Mouse (Mus musculus): ENCODE data around the gene Eda. TPM values are rescaled to one million over a fixed set of nuclear protein-coding genes. Genes with fewer than 3 reads are reported as not detected.

The Eda gene
- total RNA-seq (2018; cell fraction: chromatin; rRNA removed) = under 1 TPM in 1 of 26 experiments, not detected in 25; 0.25 TPM
- total RNA-seq (2018; cell fraction: cytosol; rRNA removed) = under 1 TPM in 1 of 26 experiments, not detected in 25; under 0.01 TPM
- total RNA-seq (2018; cell fraction: nucleus; rRNA removed) = under 1 TPM in 1 of 26 experiments, not detected in 25; 0.17 TPM
- polyA plus RNA-seq (2018) = not detected in 3 replicates

DNA sequence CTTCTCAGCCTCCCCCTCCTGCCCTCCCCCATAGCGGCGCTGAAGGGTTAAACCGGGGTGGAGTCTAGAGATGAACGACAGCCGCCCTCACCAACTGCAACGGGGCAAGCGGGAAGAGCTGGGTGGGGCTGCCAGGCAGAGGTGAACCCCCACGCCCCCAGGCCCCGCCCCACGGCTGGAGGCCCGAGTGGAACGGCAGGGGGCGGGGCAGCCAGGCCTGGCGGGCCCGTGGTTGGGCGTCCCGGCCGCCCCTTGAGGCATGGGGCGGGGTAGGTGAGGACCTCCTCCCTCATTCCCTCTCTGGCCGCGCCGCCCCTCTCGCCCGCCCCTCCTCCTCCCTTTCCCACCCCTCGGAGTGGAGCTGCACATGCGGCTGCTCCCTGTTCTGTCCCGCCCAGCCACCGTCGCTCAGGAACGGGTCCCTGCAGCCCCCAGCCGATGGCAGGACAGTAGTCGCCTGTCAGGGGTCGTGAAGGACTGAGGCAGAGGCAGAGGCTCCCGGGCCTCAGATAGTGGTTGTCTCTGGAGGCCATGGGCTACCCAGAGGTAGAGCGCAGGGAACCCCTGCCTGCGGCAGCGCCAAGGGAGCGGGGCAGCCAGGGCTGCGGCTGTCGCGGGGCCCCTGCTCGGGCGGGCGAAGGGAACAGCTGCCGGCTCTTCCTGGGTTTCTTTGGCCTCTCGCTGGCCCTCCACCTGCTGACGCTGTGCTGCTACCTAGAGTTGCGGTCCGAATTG, at the start of gene Eda:
Gene Eda, plus strand, starts transcription at position 357 of the 735 bp plus-strand sequence.
- Histone ChIP-seq H3K79me2 (ENCODE audit: inconsistent target) (no peaks in the 10 kb centered on the region), H3K4me3 (ENCODE audit: inconsistent target) (no peak within 1 kb of the TSS), H3K36me3 (ENCODE audit: inconsistent target) (no peaks in the 10 kb centered on the region), H3K27ac (no peak within 1 kb of the TSS)
- WGBS (ENCODE audit: missing documents) = 14% methylated on average over 43 of the region's 49 CpGs

- no peaks in the 10 kb centered on the region for H3K36me3 ChIP-seq (ENCODE audit: inconsistent target)
- no peaks in the 10 kb centered on the region for H3K79me2 ChIP-seq (ENCODE audit: inconsistent target)
- 89% methylated on average over 4 of the region's 4 CpGs for WGBS (ENCODE audit: missing documents)
- H3K27ac ChIP-seq = no peak overlapping the region
- H3K4me3 ChIP-seq (ENCODE audit: inconsistent target) = no peak overlapping the region
These were observed 14.4 kb upstream of the Eda start for GRCm38 (mm10) chrX:99961002-99961401.

DNA sequence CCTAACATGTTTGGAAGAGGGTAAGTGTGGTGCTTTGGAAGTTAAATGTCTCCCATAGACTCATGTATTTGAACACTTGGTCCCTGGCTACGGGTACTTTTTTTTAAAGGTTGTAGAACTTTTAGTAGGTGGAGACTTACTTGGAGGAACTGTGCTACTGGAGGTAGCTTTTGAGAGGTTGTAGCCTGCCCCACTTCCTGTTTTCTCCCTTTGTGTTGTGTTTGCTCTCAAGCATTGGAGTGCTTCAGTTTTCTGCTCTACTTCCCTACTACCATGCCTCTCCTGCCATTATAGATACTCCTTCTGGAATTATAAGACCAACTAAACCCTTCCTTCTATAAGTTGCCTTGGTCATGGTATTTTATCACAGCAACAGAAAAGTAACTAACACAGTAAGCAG, 5.3 kb upstream of the Eda start:
- Histone ChIP-seq H3K79me2 (ENCODE audit: inconsistent target) (no peaks in the 10 kb centered on the region), H3K27ac (no peak overlapping the region), H3K36me3 (ENCODE audit: inconsistent target) (no peaks in the 10 kb centered on the region), H3K4me3 (ENCODE audit: inconsistent target) (no peak overlapping the region)
- WGBS (ENCODE audit: missing documents) = 38% methylated on average over 1 of the region's 1 CpGs

DNA sequence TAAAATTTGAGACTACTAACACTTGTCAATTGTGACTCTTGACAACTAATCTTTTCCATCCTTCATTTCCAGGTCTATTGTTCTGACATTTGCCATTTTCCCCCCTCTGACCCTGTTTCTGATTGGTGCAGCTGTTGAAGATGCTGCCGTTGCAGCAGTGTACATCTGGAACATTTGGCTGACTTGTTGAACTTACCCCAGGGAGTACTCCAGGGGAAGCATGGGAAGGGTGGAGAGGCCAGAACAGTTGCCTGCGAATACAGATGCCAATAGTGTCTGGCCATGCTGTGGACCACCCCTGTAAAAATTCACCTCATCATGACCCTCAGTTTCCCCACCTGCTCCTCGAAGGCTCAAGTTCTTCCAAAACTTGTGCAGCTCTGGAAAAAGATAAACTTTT, 1.0 kb upstream of the Eda start:
- WGBS (ENCODE audit: missing documents) = 80% methylated on average over 3 of the region's 3 CpGs
- Histone ChIP-seq H3K79me2 (ENCODE audit: inconsistent target) (no peaks in the 10 kb centered on the region), H3K4me3 (ENCODE audit: inconsistent target) (no peak overlapping the region), H3K36me3 (ENCODE audit: inconsistent target) (no peaks in the 10 kb centered on the region), H3K27ac (no peak overlapping the region)

DNA sequence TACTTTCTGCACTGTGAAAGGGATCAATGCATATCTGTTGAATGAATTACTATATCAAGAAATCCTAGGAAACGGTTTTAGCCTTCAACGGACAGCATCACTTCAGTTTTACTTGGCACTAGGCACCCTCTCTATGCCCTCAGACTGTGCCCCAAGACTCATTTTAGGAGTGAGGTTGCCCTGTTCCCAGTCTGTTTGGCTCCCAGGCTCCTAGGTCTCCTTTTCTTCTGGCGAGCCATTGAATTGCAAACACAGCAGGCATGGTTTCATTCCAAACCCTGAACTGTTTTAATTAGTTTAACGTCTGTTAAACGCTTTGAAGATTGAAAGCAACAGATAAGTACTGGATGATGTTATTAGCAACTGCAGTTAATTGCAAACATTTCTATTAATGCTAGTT, 603 bp upstream of the Eda start:
- no peaks in the 10 kb centered on the region for H3K36me3 ChIP-seq (ENCODE audit: inconsistent target)
- H3K79me2 ChIP-seq (ENCODE audit: inconsistent target) = no peaks in the 10 kb centered on the region
- no peak overlapping the region for H3K4me3 ChIP-seq (ENCODE audit: inconsistent target)
- H3K27ac ChIP-seq = no peak overlapping the region
- 36% methylated on average over 5 of the region's 5 CpGs for WGBS (ENCODE audit: missing documents)

DNA sequence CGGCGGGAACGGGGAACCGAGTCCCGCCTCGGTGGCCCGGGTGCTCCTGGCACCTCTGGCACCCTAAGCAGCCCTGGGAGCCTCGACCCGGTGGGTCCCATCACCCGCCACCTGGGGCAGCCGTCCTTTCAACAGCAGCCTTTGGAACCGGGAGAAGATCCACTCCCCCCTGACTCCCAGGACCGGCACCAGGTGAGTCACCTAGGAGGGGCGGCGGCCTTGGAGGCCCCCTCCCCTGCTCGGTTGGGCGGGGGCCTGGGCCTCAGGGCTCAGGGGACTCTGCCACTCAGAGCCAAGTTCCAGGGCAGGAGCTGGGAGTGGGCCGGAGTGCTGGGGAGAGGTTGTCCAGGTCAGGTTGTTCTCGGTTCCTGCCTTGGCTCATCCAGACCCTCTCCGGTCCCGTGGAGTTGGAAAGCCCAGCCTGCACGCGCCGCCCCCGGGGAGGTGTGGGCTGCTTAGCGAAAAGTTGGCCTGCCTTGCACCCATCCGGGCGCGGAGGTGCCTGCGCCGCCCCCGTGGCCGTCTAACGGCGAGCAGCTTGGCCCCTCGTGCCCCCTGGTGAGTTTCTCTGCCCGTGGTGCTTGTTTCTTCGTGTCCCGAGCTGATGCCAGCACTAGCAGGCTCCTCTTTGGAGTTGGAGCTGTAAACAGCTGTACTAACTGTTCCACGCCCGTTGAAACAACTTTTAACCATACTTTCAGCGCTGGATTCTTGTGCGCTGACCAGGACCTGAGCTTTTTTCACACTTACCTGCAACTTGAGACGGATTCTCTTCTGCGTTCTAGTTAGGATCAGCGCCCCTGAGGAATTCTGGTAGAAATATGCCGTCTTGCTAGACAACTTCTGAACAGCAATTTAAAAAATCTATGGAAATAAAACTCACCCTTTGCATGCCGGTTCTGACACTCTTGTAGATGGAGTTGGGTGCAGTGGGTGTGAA, 849 bp downstream of the Eda start:
- no peaks in the 10 kb centered on the region for H3K36me3 ChIP-seq (ENCODE audit: inconsistent target)
- H3K79me2 ChIP-seq (ENCODE audit: inconsistent target) = no peaks in the 10 kb centered on the region
- 16% methylated on average over 48 of the region's 48 CpGs for WGBS (ENCODE audit: missing documents)
- no peak overlapping the region for H3K27ac ChIP-seq
- no peak overlapping the region for H3K4me3 ChIP-seq (ENCODE audit: inconsistent target)

GRCm38 (mm10) chrX:99978354-99978753, 2.9 kb downstream of the Eda start:
- H3K79me2 ChIP-seq (ENCODE audit: inconsistent target) = no peaks in the 10 kb centered on the region
- 23% methylated on average over 2 of the region's 2 CpGs for WGBS (ENCODE audit: missing documents)

GRCm38 (mm10) chrX:99993434-99993833, 18.0 kb downstream of the Eda start:
- 100% methylated on average over 1 of the region's 1 CpGs for WGBS (ENCODE audit: missing documents)
- H3K36me3 ChIP-seq (ENCODE audit: inconsistent target) = no peaks in the 10 kb centered on the region
- H3K4me3 ChIP-seq (ENCODE audit: inconsistent target) = no peak overlapping the region
- no peak overlapping the region for H3K27ac ChIP-seq
- H3K79me2 ChIP-seq (ENCODE audit: inconsistent target) = no peaks in the 10 kb centered on the region

More at GRCm38 (mm10) chrX:99978354-99978753, 2.9 kb downstream of the Eda start:
- H3K27ac ChIP-seq = no peak overlapping the region
- H3K4me3 ChIP-seq (ENCODE audit: inconsistent target) = no peak overlapping the region
- H3K36me3 ChIP-seq (ENCODE audit: inconsistent target) = no peaks in the 10 kb centered on the region

DNA sequence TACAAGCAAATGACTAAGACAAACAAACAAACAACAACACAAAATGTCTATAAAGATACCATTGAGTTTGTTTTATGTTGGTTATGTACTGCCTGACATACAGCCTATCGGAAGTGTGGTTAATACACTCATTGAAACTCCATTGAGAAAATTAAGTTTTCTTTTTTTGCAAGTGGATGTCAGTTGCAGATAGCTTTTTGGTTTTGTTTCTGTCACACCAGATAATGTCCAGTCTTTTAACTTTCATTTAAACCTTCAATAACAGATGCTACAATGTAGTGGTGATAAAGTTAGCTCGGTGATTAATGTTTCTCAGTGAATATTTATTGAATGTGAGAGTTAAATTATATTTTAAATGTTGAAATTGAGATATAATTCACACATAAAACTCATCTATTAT, 23.9 kb downstream of the Eda start:
- Histone ChIP-seq H3K36me3 (ENCODE audit: inconsistent target) (no peaks in the 10 kb centered on the region), H3K27ac (no peak overlapping the region), H3K4me3 (ENCODE audit: inconsistent target) (no peak overlapping the region), H3K79me2 (ENCODE audit: inconsistent target) (no peaks in the 10 kb centered on the region)
- WGBS (ENCODE audit: missing documents) = 95% methylated on average over 2 of the region's 2 CpGs

GRCm38 (mm10) chrX:100118362-100118761, 143.0 kb downstream of the Eda start:
- WGBS (ENCODE audit: missing documents) = 13% methylated on average over 1 of the region's 1 CpGs
- H3K4me3 ChIP-seq (ENCODE audit: inconsistent target) = no peak overlapping the region
- H3K79me2 ChIP-seq (ENCODE audit: inconsistent target) = no peaks in the 10 kb centered on the region

GRCm38 (mm10) chrX:100195286-100195685, 219.9 kb downstream of the Eda start:
- H3K4me3 ChIP-seq (ENCODE audit: inconsistent target) = no peak overlapping the region
- H3K36me3 ChIP-seq (ENCODE audit: inconsistent target) = no peaks in the 10 kb centered on the region
- H3K79me2 ChIP-seq (ENCODE audit: inconsistent target) = no peaks in the 10 kb centered on the region
- WGBS (ENCODE audit: missing documents) = 67% methylated on average over 2 of the region's 2 CpGs
- no peak overlapping the region for H3K27ac ChIP-seq

More at GRCm38 (mm10) chrX:100118362-100118761, 143.0 kb downstream of the Eda start:
- no peaks in the 10 kb centered on the region for H3K36me3 ChIP-seq (ENCODE audit: inconsistent target)
- no peak overlapping the region for H3K27ac ChIP-seq

DNA sequence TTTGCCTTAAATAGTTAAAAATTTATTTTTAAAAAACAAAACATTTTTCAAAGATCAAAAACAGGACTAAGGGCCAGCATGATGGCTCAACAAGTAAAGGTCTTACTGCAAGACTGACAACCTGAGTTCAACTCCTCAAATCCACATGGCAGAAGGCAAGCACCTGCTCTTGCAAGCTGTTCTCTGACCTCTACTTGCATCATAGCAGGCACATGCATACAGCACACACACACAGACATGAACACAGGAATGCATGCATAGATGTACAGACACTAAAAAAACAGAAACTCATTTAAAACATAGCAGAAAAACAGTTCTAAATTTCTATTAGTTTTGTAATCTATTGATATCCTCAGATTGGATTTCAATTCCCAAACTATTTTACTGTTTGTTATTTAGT, 338.2 kb downstream of the Eda start:
- Histone ChIP-seq H3K79me2 (ENCODE audit: inconsistent target) (no peaks in the 10 kb centered on the region), H3K36me3 (ENCODE audit: inconsistent target) (no peaks in the 10 kb centered on the region), H3K4me3 (ENCODE audit: inconsistent target) (no peak overlapping the region), H3K27ac (no peak overlapping the region)

DNA sequence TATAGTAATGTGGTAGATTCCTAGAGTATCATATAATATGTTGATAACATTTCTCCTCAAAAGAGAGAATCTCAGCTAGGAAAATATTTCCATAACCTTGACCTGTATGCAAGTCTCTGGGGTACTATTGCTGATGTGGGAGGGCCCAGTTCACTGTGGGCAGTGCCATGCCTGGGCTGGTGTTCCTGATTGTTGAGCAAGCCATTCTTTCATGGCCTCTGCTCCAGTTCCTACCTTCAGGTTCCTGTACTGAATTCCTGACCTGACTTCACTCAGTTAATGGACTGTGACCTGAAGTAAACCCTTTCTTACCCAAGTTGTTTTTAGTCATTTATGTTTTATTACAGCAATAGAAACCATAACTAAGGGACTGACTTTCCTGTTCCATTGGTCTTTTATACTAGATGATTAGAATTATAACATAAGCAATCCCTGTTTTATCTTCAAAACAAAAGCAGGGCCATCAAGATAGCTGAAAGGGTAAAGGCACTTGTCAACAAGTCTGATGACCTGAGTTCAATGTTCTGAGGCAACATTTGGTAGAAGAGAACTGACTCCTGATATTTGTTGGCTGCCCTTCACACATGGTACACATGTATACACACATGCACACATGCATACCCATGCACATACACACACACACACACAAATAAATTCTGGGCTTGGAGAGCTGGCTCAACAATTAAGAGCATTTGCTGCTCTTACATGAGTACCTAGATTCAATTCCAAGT, 338.9 kb downstream of the Eda start:
- H3K4me3 ChIP-seq (ENCODE audit: inconsistent target) = no peak overlapping the region
- no peaks in the 10 kb centered on the region for H3K79me2 ChIP-seq (ENCODE audit: inconsistent target)
- H3K27ac ChIP-seq = no peak overlapping the region
- H3K36me3 ChIP-seq (ENCODE audit: inconsistent target) = no peaks in the 10 kb centered on the region

DNA sequence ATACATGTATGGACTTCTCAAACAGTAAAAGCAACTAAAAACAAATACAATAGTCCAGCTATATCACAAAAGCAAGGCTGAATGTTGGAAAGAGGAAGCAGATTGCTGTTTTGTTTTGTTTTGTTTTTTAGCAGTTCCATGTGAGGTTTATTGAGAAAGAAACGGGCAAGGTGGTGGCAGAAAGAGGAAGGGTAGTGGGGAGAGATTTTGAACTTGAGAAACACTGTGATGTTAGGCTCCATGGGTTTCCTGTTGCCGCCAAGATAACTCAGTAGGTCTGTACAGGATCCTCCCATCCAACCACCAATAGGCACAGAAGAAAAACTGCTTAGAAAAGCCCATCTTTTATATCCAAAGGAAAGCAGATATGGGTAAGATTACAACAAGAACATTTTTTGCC, 365.3 kb downstream of the Eda start:
- Histone ChIP-seq H3K36me3 (ENCODE audit: inconsistent target) (no peaks in the 10 kb centered on the region), H3K79me2 (ENCODE audit: inconsistent target) (no peaks in the 10 kb centered on the region), H3K4me3 (ENCODE audit: inconsistent target) (no peak overlapping the region), H3K27ac (no peak overlapping the region)
- WGBS (ENCODE audit: missing documents) = 13% methylated on average over 2 of the region's 2 CpGs

All from macrophage (primary cell).